Mouse (Mus musculus) kidney, postnatal 25 days (tissue): Measurements from ENCODE around the gene Morf4l1.
"Not testable (repeated sequence)": the region's sequence is repeated elsewhere in the genome, so short reads cannot be mapped to it uniquely, and the experiment has no call there.

ENCODE experiments used
- DNase-seq, 2 experiments: peaks; one replicate each; pipeline ENCODE4 v3.0.0; 2021; ENCODE audit warnings: mixed read lengths in 2 of 2

Morf4l1 gene

DNA sequence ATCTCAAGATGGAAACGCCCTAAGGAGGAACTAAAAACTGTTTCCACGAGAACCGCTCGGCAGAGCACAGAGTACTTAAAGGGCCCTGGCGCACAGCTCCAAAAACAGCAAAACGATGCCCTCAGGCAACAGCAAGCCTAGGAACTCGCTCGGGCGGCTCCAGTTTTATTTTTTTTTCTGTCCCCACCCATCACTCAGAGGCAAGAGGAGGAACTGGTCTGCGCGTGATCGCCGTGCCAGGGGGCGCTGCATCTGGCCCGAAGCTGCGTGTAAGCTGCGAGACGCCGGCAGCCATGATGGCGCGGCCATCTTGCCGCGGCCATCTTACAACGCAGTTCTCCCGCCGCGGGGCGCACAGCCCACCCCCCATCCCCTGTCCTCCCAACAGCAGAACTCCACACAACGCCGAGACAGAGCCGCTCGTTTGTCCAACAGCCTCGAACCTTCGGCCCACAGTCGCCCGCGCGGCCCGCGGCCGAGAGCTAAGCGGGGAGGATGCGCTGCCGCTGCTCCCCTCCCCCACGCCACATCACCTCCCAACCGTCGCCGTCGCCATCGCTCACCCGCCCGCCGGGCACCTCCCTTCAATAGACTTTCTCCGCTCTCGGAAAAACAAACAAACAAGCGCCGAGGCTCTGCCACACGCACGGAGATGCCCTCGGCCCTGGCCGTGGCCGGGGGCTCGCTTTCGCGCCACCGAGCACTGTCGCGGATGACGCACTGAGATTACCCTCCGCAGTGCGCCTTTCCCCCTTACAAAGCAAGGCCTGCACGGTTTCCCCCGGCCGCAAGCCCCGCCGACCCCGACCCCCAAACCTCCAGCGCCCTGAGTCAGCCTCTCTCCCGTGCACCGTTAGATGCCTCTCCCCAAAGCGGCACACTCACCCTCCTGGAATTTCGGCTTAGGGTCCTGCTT lies 665 bp downstream of the Morf4l1 start:
- DNase-seq: peak; percentile 94 to 96

DNA sequence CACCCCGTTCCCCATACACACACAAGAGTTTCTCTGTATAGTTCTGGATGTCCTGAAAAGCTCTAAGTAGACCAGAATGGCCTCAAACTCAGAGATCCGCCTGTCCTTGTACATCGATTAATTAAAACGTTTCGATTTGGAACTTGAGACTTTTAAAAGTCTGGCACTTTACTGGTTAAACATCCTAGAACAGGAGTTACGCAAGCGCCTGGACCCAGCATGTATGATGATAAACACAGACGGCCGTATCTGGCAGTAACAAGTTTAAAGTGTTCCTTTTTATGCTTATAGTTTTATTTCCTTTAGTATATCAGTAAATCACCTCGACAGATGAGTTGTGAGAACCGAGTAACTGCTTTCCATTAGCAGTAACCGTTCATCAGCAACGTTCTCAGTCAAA lies 1.4 kb downstream of the Morf4l1 start:
- DNase-seq: peak in 1 of 2 experiments; percentile 10

DNA sequence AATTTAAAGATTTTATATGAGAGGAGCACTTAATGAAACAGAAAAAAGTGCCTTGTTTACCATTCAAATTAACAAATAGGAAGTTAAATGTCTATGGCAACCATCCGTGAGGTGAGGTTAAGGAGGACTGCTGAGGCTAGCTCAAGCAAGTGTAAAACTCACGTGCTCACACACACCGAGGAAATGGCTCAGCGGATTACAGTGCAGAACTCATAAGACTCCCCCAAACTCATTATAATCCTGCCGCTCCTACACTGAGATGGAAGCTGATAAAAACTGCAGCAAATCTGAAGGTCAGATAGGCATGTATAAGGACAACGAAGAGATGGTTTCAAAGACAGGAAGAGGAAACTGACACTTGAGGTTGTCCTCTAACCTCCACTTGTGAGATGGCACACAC lies 5.2 kb downstream of the Morf4l1 start:
- no peak for DNase-seq

DNA sequence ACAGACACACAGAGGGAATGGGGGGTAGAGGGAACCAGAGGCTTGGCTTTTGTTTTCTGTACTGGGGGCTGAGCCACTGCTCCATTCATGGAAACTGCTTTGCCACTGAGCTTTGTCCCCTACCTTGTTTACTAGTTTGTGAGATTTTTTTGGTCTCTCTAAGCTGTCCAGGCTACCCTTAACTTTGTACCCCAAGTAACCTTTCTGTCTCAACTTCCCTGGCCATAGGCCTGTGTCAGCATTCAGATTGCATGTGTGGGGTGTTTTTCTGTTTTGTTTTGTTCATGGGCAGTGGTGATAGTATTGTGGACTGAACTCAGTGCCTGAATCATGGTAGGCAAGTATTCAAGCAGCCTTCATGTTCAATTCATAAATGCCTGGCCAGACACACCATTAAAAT lies 6.3 kb downstream of the Morf4l1 start:
- no peak for DNase-seq

DNA sequence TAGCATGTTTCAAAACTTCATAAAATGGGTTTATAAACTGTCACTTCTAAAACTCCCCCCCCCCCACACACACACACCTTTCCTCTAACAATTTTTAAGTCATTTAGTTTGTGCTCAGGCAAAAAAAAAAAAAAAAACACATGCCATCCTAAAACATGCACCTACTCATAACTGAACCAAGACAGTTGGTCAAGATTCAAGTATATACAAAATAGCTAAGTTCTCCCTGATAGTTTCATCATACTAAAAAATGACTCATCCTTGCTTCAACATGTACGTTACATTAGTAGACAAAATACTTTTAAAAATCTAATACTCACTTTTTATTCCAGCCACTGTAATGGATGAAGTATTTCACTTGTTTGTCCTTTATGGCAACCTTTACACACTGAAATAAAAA lies 7.7 kb downstream of the Morf4l1 start:
- DNase-seq: no peak

DNA sequence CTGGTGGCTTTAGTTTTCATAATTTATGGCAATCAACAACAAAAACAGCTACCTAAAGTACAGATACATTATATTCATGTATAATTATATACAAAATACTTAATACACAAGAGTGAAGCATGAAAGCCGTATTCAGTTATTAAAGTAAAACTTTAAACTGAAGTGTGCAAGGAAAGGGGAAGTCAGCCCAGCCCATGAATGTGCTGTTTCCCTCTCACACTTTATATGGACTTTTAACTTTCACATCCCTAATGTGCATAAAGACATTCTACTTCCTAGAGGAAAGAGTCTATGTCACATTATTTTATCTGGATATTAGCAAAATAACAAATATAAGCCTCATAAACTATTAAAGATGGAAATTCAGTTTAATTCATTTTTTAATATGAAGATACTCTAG lies 9.1 kb downstream of the Morf4l1 start:
- DNase-seq: no peak

DNA sequence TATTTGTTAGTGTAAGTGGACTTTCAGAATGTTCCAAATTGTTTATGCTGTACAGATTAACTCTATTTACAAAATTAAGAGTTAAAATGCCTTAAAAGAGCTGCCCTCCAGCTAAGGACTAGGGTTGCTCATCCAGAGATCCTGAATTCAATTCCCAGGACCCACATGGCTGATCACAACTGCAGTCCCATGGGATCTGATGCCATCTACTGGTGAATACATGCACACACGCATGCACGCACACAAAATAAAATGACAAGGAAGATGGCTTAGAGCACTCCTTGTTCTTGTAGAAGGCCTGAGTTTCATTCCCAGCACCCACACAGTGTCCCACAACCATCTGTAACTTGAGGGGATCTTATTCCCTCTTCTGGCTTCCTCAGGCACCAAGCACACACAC lies 13.8 kb downstream of the Morf4l1 start:
- peak in 1 of 2 experiments; percentile 11 for DNase-seq

DNA sequence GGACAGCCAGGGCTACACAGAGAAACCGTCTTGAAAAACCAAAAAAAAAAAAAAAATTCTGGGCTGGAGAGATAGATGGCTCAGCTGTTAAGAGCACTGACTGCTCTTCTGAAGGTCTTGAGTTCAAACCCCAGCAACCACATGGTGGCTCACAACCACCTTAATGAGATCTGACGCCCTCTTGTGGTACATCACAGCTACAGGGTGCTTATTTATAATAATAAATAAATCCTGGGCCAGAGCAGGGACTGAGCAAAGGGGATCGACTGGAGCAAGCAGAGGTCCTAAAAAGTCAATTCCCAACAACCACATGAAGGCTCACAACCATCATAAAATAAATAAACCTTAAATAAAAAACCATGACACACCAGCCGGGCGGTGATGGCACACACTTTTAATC lies 15.6 kb downstream of the Morf4l1 start:
- DNase-seq: peak in 1 of 2 experiments; percentile 28

DNA sequence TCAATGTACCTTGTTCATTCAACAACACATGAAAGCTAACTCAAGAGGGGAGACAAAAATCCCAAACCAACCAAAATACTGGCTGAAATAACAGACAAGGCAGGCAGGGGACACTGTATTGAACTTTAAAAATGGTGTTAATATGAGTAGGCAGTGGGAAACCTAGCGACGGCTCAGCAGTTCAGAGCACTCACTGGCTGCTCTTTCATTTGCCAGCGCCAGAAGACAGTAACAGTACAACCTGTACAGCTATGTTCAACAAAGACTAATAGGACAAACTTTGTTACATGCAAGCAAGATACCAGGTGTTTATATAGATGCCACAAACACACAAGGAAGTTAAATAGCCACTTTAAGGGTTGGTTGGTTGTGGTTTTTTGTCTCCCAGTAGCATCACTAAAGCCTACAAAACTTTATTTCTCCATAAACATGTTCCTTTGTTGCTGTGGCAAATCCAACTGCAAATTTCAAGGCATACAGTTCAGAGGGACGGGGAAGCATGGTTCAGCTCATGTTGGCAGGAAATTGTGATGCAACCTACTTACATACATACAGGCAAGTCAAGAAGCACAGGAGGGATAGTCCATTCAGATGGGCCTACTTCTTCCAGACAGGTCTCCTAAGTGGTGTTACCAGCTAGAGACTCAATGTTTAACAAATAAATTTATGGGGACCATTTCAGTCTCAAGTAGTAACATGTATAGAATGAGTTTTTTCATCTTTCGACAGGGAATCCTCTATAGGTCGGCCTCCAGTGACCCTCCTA lies 25.1 kb downstream of the Morf4l1 start:
- DNase-seq: no peak

DNA sequence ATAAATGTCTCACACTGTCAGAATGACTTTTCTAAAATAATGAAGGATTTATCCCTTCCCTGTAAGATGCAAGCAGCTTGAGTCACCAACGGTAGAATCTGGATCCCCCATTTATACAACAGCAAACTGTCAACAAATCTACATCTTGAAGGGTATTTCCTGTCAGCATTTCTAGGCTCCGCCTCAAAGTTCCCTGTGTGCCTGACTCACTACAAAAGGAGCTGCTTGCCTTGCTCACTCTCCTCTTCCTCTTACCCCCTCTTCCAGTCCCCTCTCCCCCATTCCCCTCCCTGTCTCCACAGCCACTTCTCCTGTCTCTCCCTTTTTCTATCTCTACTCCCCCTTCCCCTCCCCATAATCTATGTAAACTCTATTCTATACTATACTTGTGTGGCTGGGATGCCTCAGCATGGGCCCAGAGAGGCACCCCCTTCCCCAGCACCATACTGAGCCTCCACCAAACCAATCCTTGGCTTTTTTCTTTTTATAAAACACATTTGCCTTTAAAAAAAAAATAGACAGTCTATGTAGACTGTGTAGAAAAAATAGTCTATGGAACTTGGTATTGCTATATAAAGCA lies 26.6 kb downstream of the Morf4l1 start:
- DNase-seq: no peak

DNA sequence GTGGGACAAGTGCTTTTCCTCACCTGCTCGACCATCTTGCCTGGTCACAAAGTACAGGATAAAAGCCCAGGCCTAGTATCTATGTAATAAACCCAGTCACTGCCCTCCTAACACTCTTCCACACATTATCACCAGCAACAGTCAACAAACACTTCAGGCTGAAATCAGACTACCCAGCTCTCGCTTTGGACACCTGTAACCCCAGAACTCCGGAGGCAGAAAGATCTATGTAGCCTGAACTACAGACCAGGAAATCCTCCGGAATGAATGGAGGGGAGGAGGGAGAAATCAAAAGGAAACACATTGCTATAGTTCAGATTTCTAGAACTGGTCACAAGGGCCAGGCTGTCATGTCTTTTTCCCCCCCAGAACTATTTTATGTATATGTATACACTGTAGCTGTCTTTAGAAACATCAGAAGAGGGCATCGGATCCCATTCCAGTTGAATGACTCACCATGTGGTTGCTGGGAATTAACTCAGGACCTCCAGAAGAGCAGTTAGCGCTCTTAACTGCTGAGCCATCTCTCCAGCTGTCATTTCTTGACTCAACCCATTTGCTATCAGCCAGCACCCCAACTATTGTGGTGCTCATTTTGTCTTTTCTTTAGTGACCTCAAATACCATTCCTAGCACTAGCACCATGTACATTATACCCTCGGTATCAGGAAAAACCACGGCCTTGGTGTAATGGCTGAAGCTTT lies 29.7 kb downstream of the Morf4l1 start:
- DNase-seq: no peak

DNA sequence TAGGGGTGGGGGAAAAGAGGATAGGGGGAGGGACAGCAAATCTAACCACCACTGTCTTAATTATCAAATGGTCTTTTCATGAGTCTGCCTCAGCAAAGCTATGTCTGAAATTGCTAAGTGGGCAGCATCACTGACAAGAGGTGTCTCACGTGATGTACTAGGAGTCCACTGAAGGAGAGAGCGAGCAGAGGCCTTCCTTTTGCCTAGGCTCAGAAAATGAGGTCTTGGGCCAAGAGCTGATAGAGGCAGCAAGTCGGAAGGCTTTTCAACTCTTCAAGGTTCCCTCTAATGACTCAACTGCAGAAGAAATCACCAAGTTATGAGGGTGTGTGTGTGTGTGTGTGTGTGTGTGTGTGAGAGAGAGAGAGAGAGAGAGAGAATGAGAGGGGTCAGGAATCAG lies 30.4 kb downstream of the Morf4l1 start:
- DNase-seq: no peak

DNA sequence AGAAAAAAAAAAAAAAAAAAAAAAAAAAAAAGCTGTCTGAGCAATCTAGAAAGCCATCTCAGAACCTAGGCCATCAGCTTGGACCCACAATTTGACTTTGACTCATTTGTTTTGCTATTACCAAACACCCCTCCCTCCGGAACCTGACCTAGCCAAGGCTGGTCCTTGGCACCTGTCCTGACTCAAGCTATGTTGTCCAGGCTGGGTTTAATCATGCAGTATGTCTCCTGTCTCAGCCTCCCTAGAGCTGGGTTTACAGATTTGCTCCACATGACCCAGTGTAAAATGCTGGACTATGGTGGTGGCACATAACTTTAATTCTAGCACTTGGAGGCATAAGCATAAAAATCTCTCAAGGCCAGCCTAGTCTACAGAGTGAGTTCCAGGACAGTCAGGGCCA lies 31.6 kb downstream of the Morf4l1 start:
- DNase-seq: no peak

DNA sequence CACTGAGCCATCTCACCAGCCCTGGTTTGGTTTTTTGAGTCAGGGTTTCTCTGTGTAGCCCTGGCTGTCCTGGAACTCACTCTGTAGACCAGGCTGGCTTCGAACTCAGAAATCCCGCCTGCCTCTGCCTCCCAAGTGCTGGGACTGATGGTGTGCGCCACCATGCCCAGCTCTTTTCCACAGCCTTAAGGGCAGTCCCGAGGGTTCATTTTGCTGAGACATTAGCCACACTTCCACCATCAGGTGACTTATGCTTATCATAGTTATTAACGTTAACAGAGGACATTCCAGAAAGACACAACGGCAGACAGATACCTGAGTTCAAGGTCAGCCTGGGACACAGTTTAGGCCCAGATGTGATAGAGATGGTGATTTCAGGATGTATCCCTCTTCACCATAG lies 32.6 kb downstream of the Morf4l1 start:
- not testable (repeated sequence) for DNase-seq

DNA sequence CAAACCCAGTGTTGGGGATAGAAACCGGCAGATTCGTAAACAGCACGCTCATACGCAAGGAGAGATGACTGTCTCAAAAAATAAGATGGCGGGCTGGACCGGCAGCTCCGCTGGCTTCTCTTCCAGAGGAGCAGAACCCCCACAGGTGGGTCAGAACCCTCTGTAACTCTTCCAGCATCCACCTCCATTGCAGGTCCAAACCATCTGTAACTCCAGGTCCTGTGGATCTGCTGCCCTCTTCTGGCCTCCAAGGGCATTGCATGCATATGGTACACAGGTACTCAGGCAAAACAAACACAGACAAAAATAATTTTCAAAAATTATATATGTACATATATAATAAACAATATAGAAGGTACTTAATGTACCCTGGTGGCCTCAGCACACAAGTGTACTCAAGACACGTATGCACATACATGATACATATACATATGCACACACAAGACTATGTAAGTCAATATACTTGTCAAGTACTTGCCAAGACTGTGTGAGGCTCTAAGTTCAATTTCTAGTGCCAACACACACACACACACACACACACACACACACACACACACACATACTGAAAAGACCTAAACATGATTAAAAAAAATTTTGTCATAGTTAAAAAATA lies 37.6 kb downstream of the Morf4l1 start:
- peak; percentile 75 to 86 for DNase-seq

DNA sequence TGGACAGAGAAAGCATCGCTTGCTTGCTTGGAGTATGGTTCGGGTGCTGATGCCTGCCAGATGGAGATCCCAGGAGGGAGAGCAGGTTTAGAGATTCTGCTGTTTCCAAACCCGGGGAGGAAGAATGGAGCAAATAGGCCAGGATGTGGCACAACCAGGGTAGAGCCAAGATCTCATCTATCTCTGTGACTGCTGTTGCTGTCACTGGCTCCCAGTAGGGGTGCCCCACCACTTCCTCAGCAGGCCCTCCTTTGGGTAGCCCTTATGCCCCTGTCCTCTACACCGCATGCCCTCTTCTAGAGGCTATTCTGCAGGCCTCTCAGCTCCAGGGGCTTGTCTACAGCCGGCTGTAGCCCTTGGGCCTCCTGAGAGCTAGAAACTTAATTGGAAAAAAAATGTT lies 38.4 kb downstream of the Morf4l1 start:
- no peak for DNase-seq

DNA sequence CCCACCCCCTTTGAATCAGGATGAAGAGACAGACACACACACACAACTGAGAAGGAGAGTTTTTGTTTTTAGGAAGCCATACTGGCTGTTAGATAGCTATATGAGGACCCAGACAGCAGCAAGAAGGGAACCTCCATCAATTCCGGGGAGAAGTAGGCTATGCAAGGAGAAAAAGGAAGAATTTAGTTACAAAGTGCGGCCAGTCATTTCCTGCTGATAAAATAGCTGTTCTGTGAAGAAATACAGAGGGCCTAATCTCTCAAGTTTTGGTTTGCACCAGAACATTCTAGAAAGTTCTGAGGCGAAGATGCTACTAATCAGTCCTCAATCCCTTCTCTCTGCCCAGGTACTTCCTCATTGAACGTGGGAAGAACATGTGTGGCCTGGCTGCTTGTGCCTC lies 39.2 kb downstream of the Morf4l1 start:
- no peak for DNase-seq

DNA sequence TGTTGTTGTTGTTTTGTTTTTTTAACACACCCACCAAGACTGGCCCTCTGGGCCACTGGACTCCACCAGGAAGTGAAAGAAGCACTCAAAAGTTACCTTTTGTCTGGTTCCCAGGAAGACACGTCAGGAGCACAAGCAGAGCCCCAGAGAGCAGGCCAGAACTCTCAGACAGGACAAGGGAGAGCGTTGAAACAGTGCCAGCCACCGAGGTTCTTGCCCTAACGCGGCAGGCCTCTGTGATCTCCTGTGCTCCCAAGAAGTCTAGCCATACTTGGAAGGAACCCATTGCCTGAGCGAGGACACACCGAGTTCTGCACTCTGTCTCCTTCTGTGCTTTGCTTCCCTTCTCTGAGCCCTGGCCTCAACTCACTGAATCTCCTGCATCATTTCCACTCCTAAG lies 44.4 kb downstream of the Morf4l1 start:
- DNase-seq: no peak

DNA sequence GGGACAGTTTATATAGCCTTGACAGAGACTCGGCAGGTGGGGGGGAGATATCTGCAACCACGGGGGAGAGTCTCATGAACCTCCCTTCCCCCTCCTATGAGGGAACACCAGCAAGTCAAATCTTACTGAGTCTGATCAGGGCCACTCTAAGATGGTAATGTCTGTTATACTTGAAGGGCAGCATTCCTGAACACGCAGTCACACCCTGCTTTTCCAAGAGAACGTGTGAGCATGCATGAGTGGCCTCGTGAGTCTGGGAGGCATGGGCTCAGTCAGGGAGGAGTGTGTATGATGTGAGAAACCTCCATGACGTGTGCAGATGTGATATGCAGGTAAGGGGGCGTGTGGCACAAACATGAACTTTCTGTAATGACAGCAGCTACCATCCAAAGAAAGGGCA lies 45.1 kb downstream of the Morf4l1 start:
- DNase-seq: peak; percentile 27 to 68

DNA sequence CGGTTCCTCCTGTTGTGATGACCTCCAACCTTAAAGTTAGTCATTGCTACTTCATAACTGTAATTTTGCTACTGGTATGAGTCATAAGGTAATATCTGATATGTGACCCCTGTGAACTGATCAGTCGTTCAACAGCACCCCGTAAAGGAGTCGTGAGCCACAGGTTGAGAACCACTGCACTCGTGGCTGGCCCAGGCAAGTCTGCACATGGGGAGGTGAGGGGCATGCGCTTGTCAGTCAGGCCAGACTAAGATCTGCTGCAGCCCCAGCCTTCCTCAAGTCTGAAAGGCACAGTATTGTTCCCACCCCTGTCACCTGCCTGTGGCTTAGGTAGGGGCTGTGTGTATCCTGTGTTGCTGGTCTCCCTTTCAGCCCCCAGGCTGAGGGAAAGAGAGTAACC lies 45.8 kb downstream of the Morf4l1 start:
- DNase-seq: no peak

DNA sequence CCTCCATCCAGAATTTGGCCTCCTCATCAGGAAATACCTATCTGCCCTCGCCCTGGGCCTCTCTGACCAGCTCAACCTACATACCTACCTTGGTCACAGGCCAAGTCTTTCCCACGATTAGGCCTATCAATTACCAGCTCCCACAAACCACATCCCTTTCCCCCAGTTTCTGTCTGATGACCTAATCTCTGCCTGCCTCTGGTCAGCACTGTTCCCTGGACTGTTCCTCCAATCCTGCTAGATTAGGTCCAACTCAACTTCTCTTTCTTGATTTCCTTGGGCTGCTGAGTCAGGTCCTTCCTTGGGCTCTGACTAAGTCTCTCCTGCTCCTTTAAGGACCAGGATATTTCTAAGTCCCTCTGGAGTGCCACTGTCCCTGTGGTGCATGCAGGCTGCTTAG lies 47.2 kb downstream of the Morf4l1 start:
- DNase-seq: no peak

DNA sequence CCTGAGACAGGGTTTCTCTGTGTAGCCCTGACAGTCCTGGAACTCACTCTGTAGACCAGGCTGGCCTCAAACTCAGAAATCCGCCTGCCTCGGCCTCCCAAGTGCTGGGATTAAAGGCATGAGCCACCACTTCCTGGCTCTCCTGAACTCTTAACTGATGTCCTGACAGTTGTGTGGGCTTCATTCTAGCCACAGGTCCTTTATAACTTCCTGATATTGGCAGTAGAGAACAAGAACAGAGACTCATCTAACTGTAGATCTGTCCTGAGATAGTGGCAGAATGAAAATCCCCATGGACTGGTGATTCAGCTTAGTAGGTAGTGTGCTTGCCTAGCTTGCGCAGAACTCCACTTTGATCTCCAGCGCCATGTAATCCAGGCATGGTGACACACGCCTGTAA lies 53.6 kb downstream of the Morf4l1 start:
- not testable (repeated sequence) for DNase-seq

DNA sequence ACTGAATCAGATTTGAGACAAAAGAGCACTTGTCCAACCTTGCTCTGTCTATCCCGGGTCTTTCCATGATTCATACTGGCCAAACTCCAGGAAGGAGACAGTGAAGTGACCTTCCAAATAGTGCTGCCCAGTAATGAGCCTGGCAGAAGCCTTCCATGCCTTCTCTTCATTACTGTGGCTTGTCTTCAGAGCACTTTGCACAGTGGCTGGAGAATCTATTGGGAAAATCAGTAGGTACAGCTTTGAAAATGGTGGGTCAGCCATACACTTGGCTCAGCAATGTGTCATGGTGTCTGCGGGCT lies 54.0 kb downstream of the Morf4l1 start:
- DNase-seq: no peak
